Mouse (Mus musculus) CH12.LX (cell line): ENCODE results near the gene Epha3. TPM values are rescaled to one million over a fixed set of nuclear protein-coding genes. Genes with fewer than 3 reads are reported as not detected.

ENCODE experiments used
- DNase-seq: peaks from one replicate; pipeline ENCODE4 v3.0.0-alpha.2; 2013; ENCODE audit errors: extremely low read depth
- H3K27ac ChIP-seq: 2 replicates; pipeline ENCODE4 v1.5.1; 2012; ENCODE audit warnings: low read depth, mild to moderate bottlenecking, control low read depth, moderate library complexity; ENCODE audit not compliant: insufficient read depth
- H3K27me3 ChIP-seq: replicated peaks from 2 replicates; pipeline ENCODE3; 2012; ENCODE audit warnings: inconsistent platforms
- H3K36me3 ChIP-seq, 2 experiments: replicated peaks in 1 of 2; 2 replicates each; pipeline versions ENCODE3 to v1.6.1; 2012; ENCODE audit warnings: inconsistent platforms in 1 of 2, low read length in 1 of 2, mild to moderate bottlenecking in 1 of 2, mixed read lengths in 1 of 2, moderate library complexity in 1 of 2; ENCODE audit not compliant: control insufficient read depth in 1 of 2, insufficient read depth in 1 of 2
- H3K4me1 ChIP-seq, 2 experiments: 2 replicates each; pipeline ENCODE4 v1.6.1; 2012; ENCODE audit warnings: inconsistent platforms in 1 of 2, moderate library complexity in 1 of 2; ENCODE audit not compliant: insufficient read depth in 2 of 2, control insufficient read depth in 1 of 2
- H3K4me2 ChIP-seq: 2 replicates; pipeline ENCODE4 v1.6.1; 2012; ENCODE audit warnings: low read depth, mild to moderate bottlenecking, control low read depth; ENCODE audit not compliant: poor library complexity, insufficient read depth, severe bottlenecking
- H3K4me3 ChIP-seq, 3 experiments: fragments of 150-350 bp in 1 of 3; sonication (generic) in 1 of 3; replicated peaks in 1 of 3; 2 replicates each; pipeline versions ENCODE3 to v1.5.1; 2011 to 2012; ENCODE audit warnings: low read depth in 2 of 3, low read length in 2 of 3, mild to moderate bottlenecking in 2 of 3, moderate library complexity in 2 of 3, control low read depth in 1 of 3, improper control_type of control experiment in 1 of 3, inconsistent platforms in 1 of 3, mixed read lengths in 1 of 3; ENCODE audit not compliant: poor library complexity in 1 of 3
- H3K79me2 ChIP-seq: replicated peaks from 2 replicates; pipeline ENCODE4 v1.6.1; 2012; ENCODE audit warnings: mild to moderate bottlenecking, moderate library complexity; ENCODE audit not compliant: control insufficient read depth, poor library complexity, insufficient read depth, severe bottlenecking; ENCODE audit errors: extremely low read depth
- H3K9ac ChIP-seq: 2 replicates; pipeline ENCODE4 v1.6.1; 2012; ENCODE audit warnings: low read depth, mild to moderate bottlenecking, control low read depth, moderate library complexity; ENCODE audit not compliant: insufficient read depth
- H3K9me3 ChIP-seq: replicated peaks from 2 replicates; pipeline ENCODE3; 2012; ENCODE audit warnings: low read length, inconsistent platforms, mixed read lengths
- BHLHE40 ChIP-seq: IDR thresholded peaks from 2 replicates; pipeline ENCODE4 v1.6.1; 2011; ENCODE audit warnings: mild to moderate bottlenecking, low read depth, low read length, improper control_type of control experiment
- CHD2 ChIP-seq: IDR thresholded peaks from 2 replicates; pipeline ENCODE4 v1.6.1; 2011; ENCODE audit warnings: low read length, improper control_type of control experiment
- E2F4 ChIP-seq: IDR thresholded peaks from 2 replicates; pipeline ENCODE4 v1.6.1; 2011; ENCODE audit warnings: low read depth, low read length, improper control_type of control experiment; ENCODE audit not compliant: insufficient replicate concordance
- EP300 ChIP-seq: IDR thresholded peaks from 2 replicates; pipeline ENCODE4 v1.6.1; 2011; ENCODE audit warnings: low read length, improper control_type of control experiment
- GABPA ChIP-seq: IDR thresholded peaks from 2 replicates; pipeline ENCODE4 v1.6.1; 2012; ENCODE audit warnings: low read depth, low read length, improper control_type of control experiment, inconsistent platforms; ENCODE audit not compliant: insufficient replicate concordance
- IRF4 ChIP-seq: IDR thresholded peaks from 2 replicates; pipeline ENCODE4 v1.6.1; 2014; ENCODE audit warnings: low read depth, mild to moderate bottlenecking, inconsistent platforms, low read length, improper control_type of control experiment
- MAFK ChIP-seq: IDR thresholded peaks from 2 replicates; pipeline ENCODE4 v1.6.1; 2011; ENCODE audit warnings: low read length, improper control_type of control experiment; ENCODE audit not compliant: insufficient replicate concordance
- MAZ ChIP-seq: IDR thresholded peaks from 2 replicates; pipeline ENCODE4 v1.6.1; 2012; ENCODE audit warnings: low read depth, mild to moderate bottlenecking, inconsistent platforms, low read length, improper control_type of control experiment, moderate library complexity
- MEF2A ChIP-seq: IDR thresholded peaks from 2 replicates; pipeline ENCODE4 v1.6.1; 2014; ENCODE audit warnings: low read depth, mild to moderate bottlenecking, inconsistent platforms, low read length, improper control_type of control experiment, borderline replicate concordance
- MXI1 ChIP-seq: IDR thresholded peaks from 2 replicates; pipeline ENCODE4 v1.6.1; 2011; ENCODE audit warnings: mild to moderate bottlenecking, low read depth, low read length, improper control_type of control experiment
- NELFE ChIP-seq: IDR thresholded peaks from 2 replicates; pipeline ENCODE4 v1.6.1; 2011; ENCODE audit warnings: low read depth, low read length, improper control_type of control experiment
- NRF1 ChIP-seq: IDR thresholded peaks from 2 replicates; pipeline ENCODE4 v1.6.1; 2014; ENCODE audit warnings: low read depth, mild to moderate bottlenecking, inconsistent platforms, low read length, improper control_type of control experiment, moderate library complexity
- POLR2AphosphoS2 ChIP-seq: IDR thresholded peaks from 2 replicates; pipeline ENCODE4 v1.6.1; 2011; ENCODE audit warnings: low read depth, low read length, improper control_type of control experiment
- RAD21 ChIP-seq: IDR thresholded peaks from 2 replicates; pipeline ENCODE4 v1.6.1; 2011; ENCODE audit warnings: low read depth, mild to moderate bottlenecking, low read length, improper control_type of control experiment, moderate library complexity
- RCOR1 ChIP-seq: conservative IDR thresholded peaks from 2 replicates; pipeline ENCODE4 v1.6.1; 2012; ENCODE audit warnings: low read depth, mild to moderate bottlenecking, inconsistent platforms, low read length, improper control_type of control experiment
- SIN3A ChIP-seq: IDR thresholded peaks from 2 replicates; pipeline ENCODE4 v1.6.1; 2012; ENCODE audit warnings: low read length, improper control_type of control experiment, inconsistent platforms
- SMC3 ChIP-seq: IDR thresholded peaks from 2 replicates; pipeline ENCODE4 v1.6.1; 2011; ENCODE audit warnings: low read depth, low read length, improper control_type of control experiment
- TCF12 ChIP-seq: IDR thresholded peaks from 2 replicates; pipeline ENCODE4 v1.6.1; 2014; ENCODE audit warnings: low read depth, mild to moderate bottlenecking, inconsistent platforms, low read length, improper control_type of control experiment
- ZC3H11A ChIP-seq: IDR thresholded peaks from 2 replicates; pipeline ENCODE4 v1.6.1; 2012; ENCODE audit warnings: low read depth, mild to moderate bottlenecking, inconsistent platforms, low read length, improper control_type of control experiment
- ZMIZ1 ChIP-seq: IDR thresholded peaks from 2 replicates; pipeline ENCODE4 v1.6.1; 2012; ENCODE audit warnings: low read depth, mild to moderate bottlenecking, inconsistent platforms, low read length, improper control_type of control experiment
- ZNF384 ChIP-seq: IDR thresholded peaks from 2 replicates; pipeline ENCODE4 v1.6.1; 2012; ENCODE audit warnings: low read depth, low read length, improper control_type of control experiment, inconsistent platforms
- dilution Hi-C: fragments of 300-500 bp; cut with MboI; formaldehyde crosslinking; loops from 2 replicates; pipeline ENCODE4 v1.14.3; 2020; ENCODE audit warnings: low sequenced_read_pairs; ENCODE audit not compliant: extremely low pct_unique_long_range_greater_than_20kb, extremely low pct_ligation_motif_present
- in situ Hi-C: fragments of 300-500 bp; cut with MboI; formaldehyde crosslinking; loops from 3 replicates; pipeline ENCODE4 v1.14.3; 2019; ENCODE audit warnings: low sequenced_read_pairs, low pct_ligation_motif_present, low pct_unique_long_range_greater_than_20kb, mixed read lengths
- polyA plus RNA-seq: library from polyadenylated mRNA; unstranded; fragments of >175 nt; gene quantifications from 2 replicates; pipeline ENCODE4 v1.2.1, GENCODE M21; 2012; ENCODE audit warnings: low read depth; ENCODE audit not compliant: insufficient read length
- total RNA-seq, 2 experiments: library from RNA; depleted of rRNA; stranded (reverse); fragments of 300-350 nt in 1 of 2; fragments of >200 nt in 1 of 2; gene quantifications; 2 replicates each; pipeline ENCODE4 v1.2.3; 2012 to 2014

The Epha3 gene
- total and polyA plus RNA-seq, 3 experiments = not detected

GRCm38 (mm10) chr16:63753052-63753451 lies 110.9 kb downstream of the Epha3 start:
- no peak overlapping the region for H3K4me3 ChIP-seq
- H3K27ac ChIP-seq = no peak overlapping the region
- H3K9me3 ChIP-seq = peaks cover 31% of the 10 kb centered on the region
- in situ Hi-C loops (no loop called here), dilution Hi-C loops (no loop called here)
- TF ChIP-seq POLR2AphosphoS2 = no peak
- no peak for TF ChIP-seq IRF4
- no peak for TF ChIP-seq TCF12
- no peak for TF ChIP-seq ZC3H11A
- TF ChIP-seq SIN3A = no peak
- no peak for TF ChIP-seq MXI1
- TF ChIP-seq GABPA = no peak
- TF ChIP-seq E2F4 = no peak
- TF ChIP-seq EP300 = no peak
- no peak for TF ChIP-seq ZMIZ1
- no peak for TF ChIP-seq NRF1
- TF ChIP-seq MAZ = no peak
- H3K36me3 ChIP-seq = no peaks in the 10 kb centered on the region
- no peak for DNase-seq
- no peaks in the 10 kb centered on the region for H3K79me2 ChIP-seq
- no peaks in the 10 kb centered on the region for H3K4me1 ChIP-seq
- no peak overlapping the region for H3K4me2 ChIP-seq
- H3K9ac ChIP-seq = no peak overlapping the region
- no peaks in the 10 kb centered on the region for H3K27me3 ChIP-seq

GRCm38 (mm10) chr16:63747817-63748216 lies 116.2 kb downstream of the Epha3 start:
- in situ Hi-C loops (no loop called here), dilution Hi-C loops (no loop called here)
- H3K79me2 ChIP-seq = no peaks in the 10 kb centered on the region
- no peaks in the 10 kb centered on the region for H3K36me3 ChIP-seq
- no peak overlapping the region for H3K27ac ChIP-seq
- no peak overlapping the region for H3K4me3 ChIP-seq
- H3K4me2 ChIP-seq = no peak overlapping the region
- DNase-seq = no peak
- H3K9me3 ChIP-seq = peaks cover 29% of the 10 kb centered on the region
- TF ChIP-seq NELFE = no peak
- no peak for TF ChIP-seq MAFK
- no peak for TF ChIP-seq E2F4
- TF ChIP-seq ZNF384 = no peak
- no peak for TF ChIP-seq BHLHE40
- no peak for TF ChIP-seq MEF2A
- no peak for TF ChIP-seq SMC3
- TF ChIP-seq IRF4 = no peak
- TF ChIP-seq RAD21 = no peak
- no peak for TF ChIP-seq CHD2
- TF ChIP-seq RCOR1 = no peak
- H3K27me3 ChIP-seq = no peaks in the 10 kb centered on the region
- H3K4me1 ChIP-seq = no peaks in the 10 kb centered on the region
- no peak overlapping the region for H3K9ac ChIP-seq
